Mouse (Mus musculus): ENCODE results near the gene Cacna1a. TPM values are rescaled to one million over a fixed set of nuclear protein-coding genes. Genes with fewer than 3 reads are reported as not detected.

Cacna1a gene
- total RNA-seq, 2 experiments from 2014 or later: 5.2 to 8.4 TPM

GRCm38 (mm10) chr8:84413886-84414851 is 25.9 kb downstream of the Cacna1a start:
- DNase-seq: peak; percentile 38

- no peak for DNase-seq
Observed at GRCm38 (mm10) chr8:84414918-84415317, 26.7 kb downstream of the Cacna1a start.

GRCm38 (mm10) chr8:84415378-84415898 is 27.2 kb downstream of the Cacna1a start:
- peak; percentile 31 for DNase-seq

GRCm38 (mm10) chr8:84416041-84416440 is 27.8 kb downstream of the Cacna1a start:
- no peak for DNase-seq

GRCm38 (mm10) chr8:84416915-84417314 is 28.7 kb downstream of the Cacna1a start:
- no peak for DNase-seq

GRCm38 (mm10) chr8:84417840-84418239 is 29.6 kb downstream of the Cacna1a start:
- DNase-seq: no peak

GRCm38 (mm10) chr8:84424426-84424825 is 36.2 kb downstream of the Cacna1a start:
- no peak for DNase-seq

GRCm38 (mm10) chr8:84426087-84426486 is 37.8 kb downstream of the Cacna1a start:
- no peak for DNase-seq

GRCm38 (mm10) chr8:84426582-84426981 is 38.3 kb downstream of the Cacna1a start:
- no peak for DNase-seq

- DNase-seq: no peak
Observed at GRCm38 (mm10) chr8:84428034-84428433, 39.8 kb downstream of the Cacna1a start.

GRCm38 (mm10) chr8:84429014-84429413 is 40.8 kb downstream of the Cacna1a start:
- DNase-seq: no peak

- DNase-seq: no peak
Observed at GRCm38 (mm10) chr8:84429492-84429891, 41.3 kb downstream of the Cacna1a start.

GRCm38 (mm10) chr8:84435370-84435769 is 47.1 kb downstream of the Cacna1a start:
- DNase-seq: no peak

GRCm38 (mm10) chr8:84439813-84440212 is 51.6 kb downstream of the Cacna1a start:
- DNase-seq: no peak

- peak; percentile 17 for DNase-seq
Observed at GRCm38 (mm10) chr8:84442043-84442442, 53.8 kb downstream of the Cacna1a start.

- no peak for DNase-seq
Observed at GRCm38 (mm10) chr8:84446571-84446991, 58.3 kb downstream of the Cacna1a start.

GRCm38 (mm10) chr8:84454532-84454931 is 66.3 kb downstream of the Cacna1a start:
- DNase-seq: peak; percentile 71

GRCm38 (mm10) chr8:84458853-84459252 is 70.6 kb downstream of the Cacna1a start:
- DNase-seq: no peak

GRCm38 (mm10) chr8:84459276-84459675 is 71.0 kb downstream of the Cacna1a start:
- DNase-seq: no peak

GRCm38 (mm10) chr8:84460698-84461097 is 72.5 kb downstream of the Cacna1a start:
- no peak for DNase-seq

GRCm38 (mm10) chr8:84466932-84467331 is 78.7 kb downstream of the Cacna1a start:
- DNase-seq: no peak

GRCm38 (mm10) chr8:84469076-84469475 is 80.8 kb downstream of the Cacna1a start:
- no peak for DNase-seq

GRCm38 (mm10) chr8:84471271-84471995 is 83.2 kb downstream of the Cacna1a start:
- peak; percentile 77 for DNase-seq
